Mouse (Mus musculus) layer of hippocampus, postnatal 25 days (tissue): ENCODE measurements at regions not wholly inside any gene's neighbourhood (a gene's known extent, or its start where the extent isn't known, plus 50 kb on each side); places are given as distances from the start of the nearest gene placed in this dataset.

Source experiments
- DNase-seq, 2 experiments: peaks; one replicate each; pipeline ENCODE4 v3.0.0; 2022; ENCODE audit warnings: mixed read lengths in 2 of 2, low spot score in 1 of 2; ENCODE audit errors: extremely low spot score in 1 of 2

- no peak for DNase-seq
Observed at GRCm38 (mm10) chr6:117329164-117329939, 161.0 kb downstream of the Cxcl12 start.

DNA sequence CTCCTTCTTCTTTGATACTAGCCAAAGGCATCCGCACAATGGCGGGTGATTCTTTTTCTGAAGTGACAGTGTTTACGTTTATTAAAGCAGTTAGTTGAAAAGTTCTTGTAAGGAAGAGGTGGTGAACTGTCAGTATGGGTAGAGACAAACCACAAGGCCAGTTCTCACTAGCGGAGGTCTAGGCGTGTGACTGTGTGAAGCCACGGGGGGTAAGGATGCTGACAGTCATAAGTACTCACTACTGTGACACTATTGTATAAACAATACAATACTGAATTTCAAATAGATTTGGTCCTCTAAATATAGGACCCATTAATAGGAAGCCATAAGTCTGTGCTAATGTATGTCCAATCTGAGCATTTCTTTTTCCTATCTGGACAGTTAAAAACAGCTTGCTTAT, 161.9 kb downstream of the Cxcl12 start:
- DNase-seq: no peak

GRCm38 (mm10) chr6:117330726-117331360, 162.5 kb downstream of the Cxcl12 start:
- DNase-seq: no peak

- DNase-seq: no peak
Observed at GRCm38 (mm10) chr6:117332641-117333040, 164.3 kb downstream of the Cxcl12 start.

GRCm38 (mm10) chr6:117342123-117342522, 173.8 kb downstream of the Cxcl12 start:
- DNase-seq: no peak

- DNase-seq: no peak
Observed at GRCm38 (mm10) chr6:117347356-117347755, 179.0 kb downstream of the Cxcl12 start.

DNA sequence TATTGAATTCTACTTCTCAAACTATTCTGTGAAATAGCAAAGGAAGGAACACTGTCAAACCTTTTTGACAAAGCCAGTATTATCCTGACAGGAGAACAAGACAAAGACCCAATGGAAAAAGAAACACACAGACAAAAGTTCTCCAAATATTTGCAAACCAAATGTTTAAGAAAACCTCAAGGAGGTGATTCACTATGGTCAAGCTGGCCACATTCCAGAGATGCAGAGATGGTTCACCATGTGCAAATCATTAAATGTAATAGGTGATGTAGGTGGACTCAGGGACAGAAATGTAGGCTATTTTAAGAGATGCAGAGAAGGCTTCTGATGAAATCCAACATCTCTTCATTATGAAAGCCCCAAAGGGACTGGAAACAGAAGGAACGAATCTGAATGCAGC, 183.5 kb downstream of the Cxcl12 start:
- no peak for DNase-seq

GRCm38 (mm10) chr6:117353091-117353490, 184.8 kb downstream of the Cxcl12 start:
- no peak for DNase-seq

- no peak for DNase-seq
Observed at GRCm38 (mm10) chr6:117356101-117356500, 187.8 kb downstream of the Cxcl12 start.

DNA sequence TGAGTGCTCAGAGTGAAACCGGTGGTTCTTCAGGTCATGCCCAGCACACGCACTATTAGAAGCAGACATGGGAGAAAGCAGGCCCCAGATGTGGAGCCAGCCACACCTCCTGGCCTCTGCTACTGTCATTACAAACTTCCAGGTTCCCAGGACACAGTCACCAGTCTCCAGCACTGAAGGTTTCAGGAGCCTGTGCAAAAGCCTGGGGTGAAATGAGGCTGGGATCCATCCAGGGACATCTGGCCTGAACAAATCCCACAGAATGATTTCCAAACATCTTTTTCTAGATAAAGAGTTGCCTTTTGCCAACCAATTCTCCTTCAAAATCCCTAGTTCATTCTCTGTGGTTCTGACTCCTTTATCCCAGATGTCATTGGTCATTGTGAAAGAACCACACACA, 191.1 kb downstream of the Cxcl12 start:
- DNase-seq: no peak

- DNase-seq: no peak
Observed at GRCm38 (mm10) chr6:117366563-117366962, 198.2 kb downstream of the Cxcl12 start.

- DNase-seq: no peak
Observed at GRCm38 (mm10) chr6:117375989-117376388, 207.7 kb downstream of the Cxcl12 start.

DNA sequence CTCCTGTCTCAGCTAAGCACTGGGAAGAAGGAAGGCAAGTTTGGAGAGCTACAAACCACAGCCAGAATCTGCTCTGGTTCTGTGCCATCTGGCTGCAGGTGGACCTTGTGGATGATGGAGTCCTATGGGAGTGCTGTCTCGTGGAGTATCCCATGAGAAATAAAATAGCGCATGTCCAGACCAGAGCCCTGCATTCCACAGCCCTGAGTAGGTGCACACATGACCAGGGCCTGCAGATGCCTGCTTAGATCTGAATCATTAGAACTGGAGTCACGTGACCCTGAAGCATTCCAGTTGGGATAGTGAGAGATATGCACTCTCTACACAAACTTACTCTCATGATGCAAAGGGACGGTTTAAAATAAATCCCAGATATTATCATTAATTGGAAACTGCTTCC, 211.6 kb downstream of the Cxcl12 start:
- no peak for DNase-seq

GRCm38 (mm10) chr6:117390233-117390848, 222.0 kb downstream of the Cxcl12 start:
- no peak for DNase-seq

DNA sequence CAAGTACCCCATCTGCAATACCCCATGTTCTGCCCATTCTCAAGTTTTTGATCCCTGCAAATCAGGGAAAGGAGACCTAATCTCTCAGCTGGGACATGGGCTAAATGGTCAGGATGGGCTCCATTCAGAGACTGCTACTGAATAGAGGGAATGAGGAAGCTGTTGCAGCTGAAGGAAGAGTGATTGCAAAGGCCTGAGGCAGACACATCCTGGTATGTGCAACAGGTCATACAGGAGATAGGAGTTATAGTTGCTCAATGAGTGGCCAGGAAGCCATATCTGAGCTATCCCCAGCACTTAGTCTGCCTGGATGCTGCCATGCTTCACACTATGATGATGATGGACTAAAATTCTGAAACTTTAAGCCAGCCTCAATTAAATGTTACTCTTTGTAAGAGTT, 225.1 kb downstream of the Cxcl12 start:
- no peak for DNase-seq

DNA sequence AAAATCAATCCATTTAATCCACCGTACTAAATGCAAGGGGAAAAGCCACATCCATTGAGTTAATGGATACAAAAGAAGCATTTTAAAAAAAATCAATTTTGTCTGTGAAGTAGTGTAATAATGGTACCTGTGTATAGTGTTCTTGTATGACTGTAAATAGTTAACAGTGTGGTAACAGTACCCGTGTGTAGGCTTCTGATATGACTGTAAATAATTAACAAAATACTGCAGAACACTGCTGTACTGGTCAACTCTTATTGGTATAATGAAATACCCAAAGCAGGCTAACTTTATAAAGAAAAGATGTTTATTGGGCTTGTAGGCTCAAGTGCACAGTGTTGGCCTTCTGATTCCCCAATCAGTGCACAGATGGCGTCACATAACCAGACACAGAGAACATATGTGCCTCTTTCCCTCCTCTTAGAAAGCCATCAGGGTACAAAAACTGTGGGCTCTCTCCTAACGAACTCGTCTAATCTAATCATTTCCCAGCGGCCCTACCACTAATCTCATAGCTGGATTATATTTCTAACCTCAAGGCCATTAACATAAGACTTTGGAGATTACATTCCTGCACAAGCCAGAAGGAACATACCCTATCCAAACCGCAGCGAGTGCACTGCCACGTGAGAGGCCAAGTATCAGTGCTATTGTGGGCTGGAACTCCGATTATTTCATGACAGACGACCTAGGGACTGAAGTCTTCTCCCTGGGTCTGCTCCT, 237.4 kb downstream of the Cxcl12 start:
- DNase-seq: no peak

DNA sequence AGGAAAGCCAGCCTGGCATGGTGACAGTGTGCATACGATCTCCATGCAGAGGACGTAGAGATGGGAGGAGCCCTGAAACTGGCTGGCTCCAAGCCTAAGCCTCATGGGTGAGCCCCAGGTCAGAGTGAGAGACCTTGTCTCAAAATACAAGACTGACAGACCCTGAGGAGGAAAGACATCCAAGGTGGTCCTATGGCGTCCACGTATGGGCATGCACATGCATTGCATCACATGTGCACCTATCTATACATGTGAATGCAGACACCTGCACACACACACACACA, 237.9 kb downstream of the Cxcl12 start:
- no peak for DNase-seq

DNA sequence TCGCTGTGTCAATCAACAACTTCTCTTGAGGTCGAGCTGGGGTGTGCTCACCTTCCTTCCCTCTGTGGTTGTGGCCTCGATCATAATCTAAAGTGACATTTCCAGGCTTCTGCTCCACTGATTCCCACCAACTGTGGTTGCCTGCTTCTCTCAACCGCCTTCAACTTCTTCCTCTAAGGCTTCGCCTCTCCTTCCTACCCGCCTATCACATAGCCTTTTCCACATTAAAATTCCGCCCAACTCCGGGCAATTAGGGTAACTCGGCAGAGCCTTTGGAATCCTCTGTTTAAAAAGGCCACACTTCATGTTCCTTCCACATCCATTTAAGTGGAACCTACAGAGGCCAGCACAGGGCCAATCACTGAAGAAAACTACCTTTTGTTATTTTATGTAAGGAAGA, 238.4 kb downstream of the Cxcl12 start:
- DNase-seq: no peak

DNA sequence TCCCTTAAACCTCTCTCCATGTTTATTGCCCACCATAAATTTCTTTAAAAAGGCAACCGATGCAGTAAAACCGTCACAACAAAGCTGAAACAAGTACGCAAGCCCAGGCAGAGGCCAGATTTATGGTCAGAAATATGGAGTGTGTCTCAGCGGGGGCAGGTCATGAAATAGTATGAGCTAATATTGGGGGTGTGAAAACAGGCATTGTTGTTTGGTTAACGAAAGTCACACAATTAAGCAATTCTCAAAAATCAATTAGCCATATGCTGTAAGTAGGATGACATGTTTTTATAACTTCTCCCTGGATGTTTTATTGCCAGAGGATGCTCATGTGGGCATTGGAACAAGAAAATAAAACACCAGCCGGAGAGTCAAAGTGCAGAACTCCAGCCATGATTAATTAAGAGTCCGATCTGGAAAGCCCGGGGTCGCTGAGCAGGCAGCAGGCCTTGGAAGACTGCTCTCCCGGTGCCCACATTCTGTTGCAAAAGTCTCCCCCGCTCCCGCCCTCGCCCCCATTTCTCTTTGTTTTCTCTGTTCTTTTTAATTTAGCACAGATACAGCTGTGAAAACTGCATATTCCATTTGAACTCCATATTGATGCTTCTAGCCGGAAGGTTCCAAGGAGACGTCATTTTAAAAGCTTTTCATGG, 239.0 kb downstream of the Cxcl12 start:
- DNase-seq: no peak

DNA sequence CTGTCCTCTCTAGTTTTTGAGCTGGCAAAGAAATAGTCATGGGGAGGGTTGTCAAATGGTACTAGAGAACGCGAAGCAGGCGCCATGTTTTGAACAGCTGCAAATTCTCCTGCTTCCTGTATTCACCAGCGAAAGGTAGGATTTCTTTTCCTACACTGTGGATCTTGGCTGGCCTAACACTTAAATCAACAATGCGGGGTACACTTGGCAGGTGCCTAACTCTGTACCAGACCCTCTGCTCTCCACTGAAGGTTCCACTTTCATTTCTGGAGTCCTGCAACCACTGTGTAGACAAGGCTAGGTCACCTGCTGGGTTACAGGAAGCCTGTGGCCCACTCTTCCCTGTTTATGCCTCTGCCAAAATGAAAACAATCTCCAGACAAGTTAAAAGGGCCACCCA, 239.6 kb downstream of the Cxcl12 start:
- no peak for DNase-seq
